Mouse (Mus musculus) megakaryocyte, embryonic 14.5 days (primary cell): ENCODE measurements around the gene Ercc1.

Source experiments
- FLI1 ChIP-seq: IDR thresholded peaks from 2 replicates; pipeline ENCODE4 v1.6.1; 2012; ENCODE audit warnings: low read length, inconsistent platforms, mixed read lengths
- GATA1 ChIP-seq: IDR thresholded peaks from 3 replicates; pipeline ENCODE4 v1.6.1; 2012; ENCODE audit warnings: mixed read lengths, low read length, inconsistent platforms, borderline replicate concordance

GRCm38 (mm10) chr7:19297034-19297433, 47.5 kb upstream of the Ercc1 start:
- TF ChIP-seq GATA1: no peak
- no peak for TF ChIP-seq FLI1
